Mouse (Mus musculus) cerebellum, adult 2 months (tissue): ENCODE results near the gene Kyat3.
"Not testable (repeated sequence)": the region's sequence is repeated elsewhere in the genome, so short reads cannot be mapped to it uniquely, and the experiment has no call there.

Experiments
- CTCF ChIP-seq: fragments of 200-500 bp; IDR thresholded peaks from 2 replicates; pipeline ENCODE4 v1.5.1; 2011; ENCODE audit warnings: low read depth, mild to moderate bottlenecking, control low read depth, low read length, moderate library complexity, borderline replicate concordance; ENCODE audit not compliant: insufficient read depth
- POLR2A ChIP-seq: fragments of 200-500 bp; IDR thresholded peaks from 2 replicates; pipeline ENCODE4 v1.6.1; 2011; ENCODE audit warnings: low read length, control low read depth, borderline replicate concordance; ENCODE audit not compliant: insufficient read depth

GRCm38 (mm10) chr3:142712401-142713040 is 11.7 kb downstream of the Kyat3 start:
- not testable (repeated sequence) for TF ChIP-seq CTCF, POLR2A
